Mouse (Mus musculus): ENCODE measurements at regions not wholly inside any gene's neighbourhood (a gene's known extent, or its start where the extent isn't known, plus 50 kb on each side); places are given as distances from the start of the nearest gene placed in this dataset.
A peak's percentile ranks its signal among the peaks of the same experiment; 100 is the strongest.

DNA sequence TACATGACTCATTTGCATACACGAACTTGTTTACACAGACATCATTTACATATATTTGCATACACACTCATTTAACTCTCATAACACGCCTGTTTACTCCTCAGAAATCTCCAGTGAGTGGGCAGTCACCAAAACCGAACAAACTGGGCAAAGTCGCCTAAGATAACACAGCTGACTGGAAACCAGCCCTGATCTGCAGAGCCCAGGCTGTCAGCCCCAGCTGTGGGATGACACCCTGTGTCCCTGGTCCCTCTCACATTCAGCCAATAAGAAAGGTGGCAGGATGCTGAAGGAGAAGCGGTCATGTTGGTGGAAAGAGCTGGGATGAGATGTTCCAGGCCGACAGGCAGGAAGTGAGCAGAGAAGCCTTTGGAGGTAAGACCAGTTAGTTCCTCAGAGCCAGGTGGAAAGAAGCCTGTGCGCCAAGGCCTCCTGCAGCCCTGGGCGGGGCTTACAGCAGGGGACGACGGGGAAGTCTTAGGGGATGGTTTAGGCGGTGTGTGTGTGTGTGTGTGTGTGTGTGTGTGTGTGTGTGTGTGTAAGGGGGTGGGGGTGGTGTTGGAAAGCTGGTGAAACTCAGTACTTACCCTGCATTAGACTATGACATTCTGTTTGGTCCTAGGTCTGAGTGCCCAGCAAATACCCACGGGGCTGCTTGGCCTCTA is 69.8 kb upstream of the Slc45a1 start:
- DNase-seq = no peak

GRCm38 (mm10) chr4:150717866-150718265 is 65.9 kb upstream of the Slc45a1 start:
- peak; percentile 26 for DNase-seq

- DNase-seq = peak; percentile 64
Measured at GRCm38 (mm10) chr4:150715051-150715450, 63.1 kb upstream of the Slc45a1 start.

GRCm38 (mm10) chr4:150713291-150713690 is 61.3 kb upstream of the Slc45a1 start:
- peak; percentile 40 for DNase-seq

DNA sequence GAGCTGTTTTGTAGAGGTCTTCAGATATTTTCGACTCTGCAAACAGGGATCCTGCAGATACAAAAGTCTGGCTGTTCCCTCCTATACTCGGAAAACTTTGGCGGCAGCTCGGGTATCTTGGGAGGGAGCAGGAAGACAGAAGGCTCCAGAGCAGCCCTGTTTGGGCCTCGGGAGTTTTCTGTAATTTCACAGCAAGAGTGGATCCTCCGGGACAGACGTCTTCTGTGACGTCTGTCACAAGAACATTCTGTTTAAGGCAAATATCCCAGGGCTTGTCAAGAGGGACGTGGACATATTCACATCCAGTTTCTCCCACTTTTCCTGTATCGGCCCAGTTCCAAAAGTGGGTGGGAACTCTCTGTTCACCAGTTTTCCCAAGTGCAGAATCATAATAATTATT is 60.9 kb upstream of the Slc45a1 start:
- no peak for DNase-seq

DNA sequence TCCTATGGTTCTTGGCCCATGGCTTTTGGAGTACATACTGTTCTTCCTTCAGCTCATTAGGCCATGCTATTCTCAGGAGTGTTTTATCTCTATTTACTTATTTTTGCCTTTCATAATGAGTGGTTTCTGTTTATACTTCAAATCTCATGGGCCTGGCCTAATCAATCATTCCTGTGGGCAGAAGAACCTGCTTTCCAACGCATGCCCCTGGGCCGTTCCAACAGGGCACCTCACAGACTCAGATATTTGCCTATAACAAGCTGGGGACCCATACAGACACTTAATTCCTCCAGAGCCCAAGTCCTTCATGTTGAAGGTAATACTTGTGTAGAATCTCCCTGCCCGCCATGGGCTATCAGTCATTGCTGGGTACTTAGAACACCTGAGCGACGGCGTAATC is 59.7 kb upstream of the Slc45a1 start:
- no peak for DNase-seq

GRCm38 (mm10) chr4:150709391-150710130 is 57.6 kb upstream of the Slc45a1 start:
- peak; percentile 73 for DNase-seq

- peak; percentile 74 for DNase-seq
Measured at GRCm38 (mm10) chr4:150708572-150708984, 56.6 kb upstream of the Slc45a1 start.

DNA sequence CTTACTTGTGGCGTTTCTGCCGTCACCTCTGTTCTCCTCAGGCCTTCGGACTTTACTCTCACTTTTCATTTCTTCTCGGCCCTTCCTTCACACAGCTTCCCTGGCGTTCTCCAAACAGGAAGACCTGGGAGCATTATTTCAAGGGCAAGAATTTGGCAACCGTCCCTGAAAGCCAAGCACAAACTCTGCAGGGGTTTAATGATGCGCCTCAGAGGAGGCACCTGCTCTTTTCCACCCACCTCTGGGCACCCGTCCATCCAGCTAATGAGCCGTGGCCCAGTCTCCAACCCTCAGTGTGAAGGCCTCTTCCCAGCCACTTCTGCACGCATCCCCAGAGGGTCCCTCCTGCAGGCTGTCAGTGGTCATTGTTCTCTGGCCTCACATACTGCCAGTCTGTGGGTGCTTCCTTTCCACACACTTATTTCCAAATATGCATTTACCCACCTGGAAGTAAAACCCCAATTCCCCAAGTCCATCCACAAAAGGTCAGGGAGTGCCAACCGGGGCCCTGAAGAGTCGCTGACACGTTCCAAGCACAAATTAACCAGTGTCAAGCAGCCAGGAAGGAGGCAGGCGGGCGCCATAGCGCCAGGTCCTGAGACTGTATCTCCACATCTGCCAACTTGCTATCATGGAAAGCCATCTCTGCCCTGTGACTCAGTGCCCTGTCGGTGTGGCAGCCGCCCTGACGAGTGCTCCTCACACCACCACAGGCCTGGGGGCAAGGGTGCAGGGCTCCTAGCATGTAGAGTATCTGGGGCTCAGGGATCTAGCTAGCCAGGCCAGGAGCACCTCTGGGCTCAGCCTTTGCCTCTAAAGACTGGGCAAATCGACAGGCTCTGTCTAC is 56.0 kb upstream of the Slc45a1 start:
- DNase-seq = peak; percentile 90

- DNase-seq = peak; percentile 55
Measured at GRCm38 (mm10) chr4:150706793-150707724, 55.1 kb upstream of the Slc45a1 start.

GRCm38 (mm10) chr4:150706291-150706690 is 54.3 kb upstream of the Slc45a1 start:
- peak; percentile 51 for DNase-seq

GRCm38 (mm10) chr4:150703266-150703665 is 51.3 kb upstream of the Slc45a1 start:
- DNase-seq = no peak
